Mouse (Mus musculus): ENCODE measurements around the gene Polr3gl.

Gene Polr3gl

GRCm38 (mm10) chr3:96557694-96558093 lies 36.3 kb downstream of the Polr3gl start, which contains the start of gene Txnip:
TSS of gene Txnip (plus strand) at chr3:96557957.
- DNase-seq (ENCODE audit: low spot score) = peak; percentile 100

GRCm38 (mm10) chr3:96556651-96557635 lies 37.0 kb downstream of the Polr3gl start:
- no peak for DNase-seq (ENCODE audit: low spot score)

GRCm38 (mm10) chr3:96555999-96556614 lies 37.9 kb downstream of the Polr3gl start:
- no peak for DNase-seq (ENCODE audit: low spot score)

- peak; percentile 76 for DNase-seq (ENCODE audit: low spot score)
These were observed 38.9 kb downstream of the Polr3gl start for GRCm38 (mm10) chr3:96555041-96555596.

GRCm38 (mm10) chr3:96554251-96554650 lies 39.7 kb downstream of the Polr3gl start:
- no peak for DNase-seq (ENCODE audit: low spot score)

GRCm38 (mm10) chr3:96553601-96554000 lies 40.4 kb downstream of the Polr3gl start:
- no peak for DNase-seq (ENCODE audit: low spot score)

- DNase-seq (ENCODE audit: low spot score) = no peak
These were observed 42.1 kb downstream of the Polr3gl start for GRCm38 (mm10) chr3:96551890-96552289.

GRCm38 (mm10) chr3:96551203-96551602 lies 42.8 kb downstream of the Polr3gl start:
- peak; percentile 59 for DNase-seq (ENCODE audit: low spot score)

- no peak for DNase-seq (ENCODE audit: low spot score)
These were observed 44.6 kb downstream of the Polr3gl start for GRCm38 (mm10) chr3:96549346-96549745.

GRCm38 (mm10) chr3:96548824-96549223 lies 45.2 kb downstream of the Polr3gl start:
- DNase-seq (ENCODE audit: low spot score) = no peak

- DNase-seq (ENCODE audit: low spot score) = peak; percentile 78
These were observed 46.5 kb downstream of the Polr3gl start for GRCm38 (mm10) chr3:96547389-96547960.

GRCm38 (mm10) chr3:96546880-96547279 lies 47.1 kb downstream of the Polr3gl start:
- DNase-seq (ENCODE audit: low spot score) = no peak

GRCm38 (mm10) chr3:96545565-96545964 lies 48.4 kb downstream of the Polr3gl start:
- DNase-seq (ENCODE audit: low spot score) = no peak

- DNase-seq (ENCODE audit: low spot score) = no peak
These were observed 50.6 kb downstream of the Polr3gl start for GRCm38 (mm10) chr3:96543345-96543744.

- no peak for DNase-seq (ENCODE audit: low spot score)
These were observed 51.4 kb downstream of the Polr3gl start for GRCm38 (mm10) chr3:96542554-96542953.

GRCm38 (mm10) chr3:96541328-96542078 lies 52.5 kb downstream of the Polr3gl start:
- DNase-seq (ENCODE audit: low spot score) = peak; percentile 65

- DNase-seq (ENCODE audit: low spot score) = no peak
These were observed 53.2 kb downstream of the Polr3gl start for GRCm38 (mm10) chr3:96540740-96541139.

GRCm38 (mm10) chr3:96539316-96539715 lies 54.7 kb downstream of the Polr3gl start:
- DNase-seq (ENCODE audit: low spot score) = no peak

GRCm38 (mm10) chr3:96534300-96534699 lies 59.7 kb downstream of the Polr3gl start:
- DNase-seq (ENCODE audit: low spot score) = no peak

GRCm38 (mm10) chr3:96532050-96532449 lies 61.9 kb downstream of the Polr3gl start:
- DNase-seq (ENCODE audit: low spot score) = no peak

- DNase-seq (ENCODE audit: low spot score) = no peak
These were observed 65.5 kb downstream of the Polr3gl start for GRCm38 (mm10) chr3:96528506-96528905.

Measured in ovary, postnatal 36 days (tissue).